Mouse (Mus musculus) testis, adult 2 months (tissue): ENCODE measurements around the gene Dlg2. TPM values are rescaled to one million over a fixed set of nuclear protein-coding genes. Genes with fewer than 3 reads are reported as not detected.

ENCODE experiments used
- H3K27ac ChIP-seq: fragments of 200-500 bp; 2 replicates; pipeline ENCODE4 v1.5.1; 2012; ENCODE audit warnings: low read depth, low read length; ENCODE audit not compliant: control insufficient read depth, insufficient read depth
- H3K27me3 ChIP-seq: fragments of 200-500 bp; 2 replicates; pipeline ENCODE4 v1.6.1; 2012; ENCODE audit warnings: mild to moderate bottlenecking, low read length, moderate library complexity; ENCODE audit not compliant: control insufficient read depth, insufficient read depth
- H3K36me3 ChIP-seq: fragments of 200-500 bp; 2 replicates; pipeline ENCODE4 v1.6.1; 2012; ENCODE audit warnings: mild to moderate bottlenecking, low read length; ENCODE audit not compliant: control insufficient read depth, insufficient read depth
- H3K4me1 ChIP-seq: fragments of 200-500 bp; 2 replicates; pipeline ENCODE4 v1.6.1; 2012; ENCODE audit warnings: low read length; ENCODE audit not compliant: control insufficient read depth, insufficient read depth
- H3K4me3 ChIP-seq: fragments of 200-500 bp; 2 replicates; pipeline ENCODE4 v1.5.1; 2012; ENCODE audit warnings: low read depth, mild to moderate bottlenecking, low read length, moderate library complexity, mixed read lengths; ENCODE audit not compliant: control insufficient read depth
- CTCF ChIP-seq: fragments of 200-500 bp; IDR thresholded peaks from 2 replicates; pipeline ENCODE4 v1.5.1; 2012; ENCODE audit warnings: low read depth, mild to moderate bottlenecking, inconsistent platforms, low read length, moderate library complexity; ENCODE audit not compliant: control insufficient read depth, insufficient read depth, insufficient replicate concordance
- POLR2A ChIP-seq: fragments of 200-500 bp; IDR thresholded peaks from 2 replicates; pipeline ENCODE4 v1.6.1; 2012; ENCODE audit warnings: low read depth, mild to moderate bottlenecking, inconsistent platforms, low read length, moderate library complexity; ENCODE audit not compliant: control insufficient read depth
- polyA plus RNA-seq: library from polyadenylated mRNA; depleted of rRNA; stranded (reverse); fragments of >200 nt; gene quantifications from 2 replicates; pipeline ENCODE4 v1.2.3, GENCODE M21; 2012

The Dlg2 gene
- polyA plus RNA-seq, 1 experiment = 13.3 TPM

GRCm38 (mm10) chr7:91429712-91430275, 953.3 kb downstream of the Dlg2 start:
- TF ChIP-seq POLR2A (no peak), CTCF (no peak)
- H3K36me3 ChIP-seq = no peaks in the 10 kb centered on the region
- no peak overlapping the region for H3K4me3 ChIP-seq
- H3K27me3 ChIP-seq = no peaks in the 10 kb centered on the region
- peaks cover 2% of the 10 kb centered on the region; the same call in 1 of the 2 replicates for H3K4me1 ChIP-seq
- no peak overlapping the region for H3K27ac ChIP-seq

- Histone ChIP-seq H3K4me1 (peaks cover 2% of the 10 kb centered on the region; the same call in 1 of the 2 replicates), H3K36me3 (no peaks in the 10 kb centered on the region), H3K27ac (no peak overlapping the region), H3K27me3 (no peaks in the 10 kb centered on the region), H3K4me3 (no peak overlapping the region; the same call in 1 of the 2 replicates)
- peak; percentile 25; the same call in 1 of the 2 replicates for TF ChIP-seq CTCF
- no peak for TF ChIP-seq POLR2A
Observed at GRCm38 (mm10) chr7:91431594-91432240, 955.2 kb downstream of the Dlg2 start.

GRCm38 (mm10) chr7:91432563-91432962, 956.1 kb downstream of the Dlg2 start:
- H3K4me3 ChIP-seq = no peak overlapping the region
- H3K4me1 ChIP-seq = peaks cover 2% of the 10 kb centered on the region; the same call in 1 of the 2 replicates
- no peak overlapping the region for H3K27ac ChIP-seq
- TF ChIP-seq POLR2A (no peak), CTCF (no peak)
- H3K27me3 ChIP-seq = no peaks in the 10 kb centered on the region
- no peaks in the 10 kb centered on the region for H3K36me3 ChIP-seq

- TF ChIP-seq POLR2A = no peak
- no peak for TF ChIP-seq CTCF
- H3K4me3 ChIP-seq = no peak overlapping the region
- H3K27ac ChIP-seq = no peak overlapping the region
- H3K36me3 ChIP-seq = no peaks in the 10 kb centered on the region
- no peaks in the 10 kb centered on the region for H3K27me3 ChIP-seq
- H3K4me1 ChIP-seq = peaks cover 2% of the 10 kb centered on the region; the same call in 1 of the 2 replicates
Observed at GRCm38 (mm10) chr7:91434739-91435138, 958.3 kb downstream of the Dlg2 start.

- no peak overlapping the region for H3K4me3 ChIP-seq
- no peak overlapping the region for H3K27ac ChIP-seq
- no peaks in the 10 kb centered on the region for H3K36me3 ChIP-seq
- H3K4me1 ChIP-seq = no peaks in the 10 kb centered on the region
- no peak for TF ChIP-seq CTCF
- TF ChIP-seq POLR2A = no peak
- no peaks in the 10 kb centered on the region for H3K27me3 ChIP-seq
Observed at GRCm38 (mm10) chr7:91440326-91440725, 963.9 kb downstream of the Dlg2 start.

GRCm38 (mm10) chr7:91442447-91443376, 966.2 kb downstream of the Dlg2 start:
- H3K4me3 ChIP-seq = no peak overlapping the region
- H3K36me3 ChIP-seq = no peaks in the 10 kb centered on the region
- H3K27ac ChIP-seq = no peak overlapping the region
- no peaks in the 10 kb centered on the region for H3K4me1 ChIP-seq
- TF ChIP-seq CTCF (no peak), POLR2A (no peak)
- H3K27me3 ChIP-seq = no peaks in the 10 kb centered on the region

- TF ChIP-seq CTCF (no peak), POLR2A (no peak)
- no peak overlapping the region for H3K4me3 ChIP-seq
- no peaks in the 10 kb centered on the region for H3K27me3 ChIP-seq
- H3K36me3 ChIP-seq = no peaks in the 10 kb centered on the region
- no peaks in the 10 kb centered on the region for H3K4me1 ChIP-seq
- no peak overlapping the region for H3K27ac ChIP-seq
Observed at GRCm38 (mm10) chr7:91443377-91443714, 966.9 kb downstream of the Dlg2 start.
